Comparison of ENCODE assay signal across 8 mouse cellular contexts in genomic region chr11:18478841-18479240, GRCm38 (mm10).
"Had no signal": no experiment of that assay in that cellular context is flagged by ENCODE, and none has a peak within 500 bp of the region (broad histone marks: within the 10 kb centered on the region; RNA-seq: fewer than 3 reads in every experiment).

No protein-coding gene starts in this region.

- DNase-seq: lung, adult 2 months; lung, postnatal 14 days; lung, postnatal 36 days; right cerebral cortex, postnatal 14 days; spleen, adult 18-20 months; thymus, adult 18-20 months; thymus, postnatal 14 days; thymus, postnatal 36 days had no signal
